In genomic region chr2:122937922-122938321, GRCm38 (mm10) we compare ENCODE assay signal across 8 mouse cellular contexts.
DNase-seq lines count a peak whose midpoint lies in the region; ATAC-seq and TF ChIP-seq lines count a peak whose summit lies in the region.

No protein-coding gene starts in this region.

- whole genome bisulfite sequencing in midbrain, postnatal 0 days, result 45% methylated on average over 4 of the region's 4 CpGs
- 41% methylated on average over 4 of the region's 4 CpGs for WGBS in midbrain, embryonic 13.5 days
- WGBS in lung, adult 2 months, result 44% methylated on average over 4 of the region's 4 CpGs

- peak; percentile 98 for ATAC-seq in frontal cortex, adult (ENCODE audit: low TSS enrichment)
- ATAC-seq in midbrain, postnatal 0 days (ENCODE audit: low FRiP score), result no peak
- no peak for ATAC-seq in midbrain, embryonic 13.5 days

- H3K27ac ChIP-seq in midbrain, postnatal 0 days (ENCODE audit: low read depth, low read length), result no peak overlapping the region
- H3K27ac ChIP-seq in midbrain, embryonic 13.5 days, result no peak overlapping the region
- no peak overlapping the region for H3K27ac ChIP-seq in cortical plate, adult 2 months (ENCODE audit: insufficient read depth, low read length)

- no peaks in the 10 kb centered on the region for H3K4me1 ChIP-seq in midbrain, postnatal 0 days (ENCODE audit: insufficient read depth, low read length)
- no peaks in the 10 kb centered on the region for H3K4me1 ChIP-seq in midbrain, embryonic 13.5 days (replicated peaks)
- no peaks in the 10 kb centered on the region for H3K4me1 ChIP-seq in cortical plate, adult 2 months (ENCODE audit: control insufficient read depth, insufficient read depth, low read length)
- H3K4me1 ChIP-seq in lung, adult 2 months (ENCODE audit: control insufficient read depth, insufficient read depth, low read length), result no peaks in the 10 kb centered on the region

- H3K36me3 ChIP-seq in midbrain, postnatal 0 days (ENCODE audit: insufficient read depth, low read length), result no peaks in the 10 kb centered on the region
- H3K36me3 ChIP-seq in midbrain, embryonic 13.5 days, result no peaks in the 10 kb centered on the region

- no peak for DNase-seq in frontal cortex, postnatal 25 days (ENCODE audit: low spot score in 2 of 2)
- peak; percentile 61 for DNase-seq in midbrain, postnatal 0 days (ENCODE audit: low spot score)
- DNase-seq in right cerebral cortex, postnatal 14 days, result peak; percentile 28
- no peak for DNase-seq in lung, adult 2 months
- no peak for DNase-seq in urinary bladder, adult 2 months (ENCODE audit: low spot score)

- no peak for TF ChIP-seq POLR2A in cortical plate, adult 2 months (IDR thresholded peaks at IDR 0.05; ENCODE audit: extremely low read depth, insufficient read depth, low read length)
- TF ChIP-seq POLR2A in lung, adult 2 months (IDR thresholded peaks at IDR 0.05; ENCODE audit: borderline replicate concordance, extremely low read depth, low read depth, low read length), result no peak

- H3K9me3 ChIP-seq in midbrain, postnatal 0 days (ENCODE audit: low read length), result no peaks in the 10 kb centered on the region
- no peaks in the 10 kb centered on the region for H3K9me3 ChIP-seq in midbrain, embryonic 13.5 days

- no peak overlapping the region for H3K4me2 ChIP-seq in midbrain, postnatal 0 days (ENCODE audit: low read depth, low read length, poor library complexity, severe bottlenecking)
- H3K4me2 ChIP-seq in midbrain, embryonic 13.5 days (replicated peaks), result no peak overlapping the region

- H3K9ac ChIP-seq in midbrain, postnatal 0 days (replicated peaks; ENCODE audit: low read length, poor library complexity, severe bottlenecking), result no peak overlapping the region
- H3K9ac ChIP-seq in midbrain, embryonic 13.5 days (replicated peaks), result no peak overlapping the region

- no peak overlapping the region for H3K4me3 ChIP-seq in midbrain, postnatal 0 days (ENCODE audit: low read depth, low read length)
- no peak overlapping the region for H3K4me3 ChIP-seq in midbrain, embryonic 13.5 days (replicated peaks)
- H3K4me3 ChIP-seq in cortical plate, adult 2 months (ENCODE audit: insufficient read depth, low read length), result no peak overlapping the region
- no peak overlapping the region for H3K4me3 ChIP-seq in lung, adult 2 months (replicated peaks; ENCODE audit: extremely low read depth, low read depth, low read length)

- H3K27me3 ChIP-seq in midbrain, postnatal 0 days (ENCODE audit: insufficient read depth, low read length), result no peaks in the 10 kb centered on the region
- no peaks in the 10 kb centered on the region for H3K27me3 ChIP-seq in midbrain, embryonic 13.5 days

- TF ChIP-seq CTCF in midbrain, postnatal 0 days (IDR thresholded peaks at IDR 0.05), result peak; percentile 70
- TF ChIP-seq CTCF in cortical plate, adult 2 months (IDR thresholded peaks at IDR 0.05; ENCODE audit: extremely low read depth, insufficient read depth, low read length), result peak; percentile 68
- TF ChIP-seq CTCF in lung, adult 2 months (IDR thresholded peaks at IDR 0.05; ENCODE audit: insufficient read depth, low read length), result no peak

Comparison
In these comparisons a context has a peak if more than half of its experiments do, and no peak if none do; other contexts are left out.
1. DNase-seq: peak in midbrain, postnatal 0 days (single experiment) and right cerebral cortex, postnatal 14 days (single experiment); none in frontal cortex, postnatal 25 days (0 of 2), lung, adult 2 months (single experiment) and urinary bladder, adult 2 months (single experiment).